Mouse (Mus musculus) urinary bladder, postnatal 10 days (tissue): ENCODE results near the gene Rrp12.
"Not testable (repeated sequence)": the region's sequence is repeated elsewhere in the genome, so short reads cannot be mapped to it uniquely, and the experiment has no call there.

Experiments used
- DNase-seq: peaks from one replicate; pipeline ENCODE4 v3.0.0; 2022; ENCODE audit warnings: low spot score

Gene Rrp12

DNA sequence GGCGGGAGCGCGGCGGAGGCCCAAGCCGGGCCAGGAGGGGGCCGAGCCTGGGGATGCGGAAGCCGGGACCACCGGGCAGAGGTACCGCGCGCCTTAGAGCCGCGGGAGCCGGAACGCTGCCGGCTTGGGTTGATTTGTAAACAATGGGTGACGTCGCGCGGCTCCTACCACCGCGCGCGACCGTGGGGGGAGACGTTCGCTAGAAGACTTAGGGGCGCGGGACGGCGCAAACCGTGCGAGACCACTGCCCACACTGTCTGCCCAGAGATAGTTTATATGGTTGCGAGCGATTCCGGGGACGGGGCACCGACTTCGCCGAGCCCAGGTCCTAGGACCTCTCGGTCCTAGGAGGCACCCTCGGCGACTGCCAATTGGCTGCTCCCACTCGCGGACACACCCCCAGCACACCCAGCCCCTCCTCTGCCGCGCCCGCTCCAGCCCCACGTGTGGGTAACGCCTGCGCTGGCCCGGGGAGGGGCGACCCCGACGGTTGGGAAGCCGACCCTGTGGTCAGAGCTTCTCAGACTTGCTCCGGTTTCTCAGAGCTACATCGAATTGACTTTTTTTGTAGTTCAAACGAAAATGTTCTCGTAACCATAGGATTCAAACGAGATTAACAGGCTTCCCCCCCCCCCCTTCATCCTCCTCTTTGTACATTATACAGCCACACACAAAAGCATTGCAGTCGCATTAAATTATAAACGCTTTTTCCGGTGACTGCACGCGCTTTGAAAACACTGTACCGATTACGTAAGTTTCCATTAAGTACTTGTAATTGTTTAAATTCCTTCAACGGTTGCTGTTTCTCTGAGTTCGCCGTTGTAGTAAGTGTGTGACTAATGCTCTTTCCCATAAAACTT, 47.8 kb downstream of the Rrp12 start, which contains the start of gene Frat2:
Frat2 (minus strand) TSS at position 141 of the 860 bp plus-strand sequence.
- DNase-seq: peak; percentile 52

DNA sequence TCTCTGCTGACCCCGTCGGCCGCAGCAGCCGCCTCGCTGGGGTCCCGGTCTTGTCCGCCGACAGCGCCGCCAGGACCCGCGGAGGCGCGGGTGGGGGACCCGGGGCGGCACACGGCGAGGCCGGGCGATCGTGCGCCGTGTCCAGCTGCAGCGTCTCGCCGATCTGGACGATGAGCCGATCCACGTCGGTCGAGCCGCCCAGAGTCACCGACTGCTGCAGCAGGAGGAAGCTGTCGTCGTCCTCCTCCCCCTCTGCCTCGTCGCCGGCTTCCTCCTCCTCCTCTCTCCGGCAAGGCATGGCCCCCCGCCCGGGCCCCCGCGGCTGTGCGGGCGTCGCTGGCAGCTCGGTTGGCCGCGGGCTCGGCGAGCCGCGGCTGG, 48.4 kb downstream of the Rrp12 start:
- DNase-seq: not testable (repeated sequence)

DNA sequence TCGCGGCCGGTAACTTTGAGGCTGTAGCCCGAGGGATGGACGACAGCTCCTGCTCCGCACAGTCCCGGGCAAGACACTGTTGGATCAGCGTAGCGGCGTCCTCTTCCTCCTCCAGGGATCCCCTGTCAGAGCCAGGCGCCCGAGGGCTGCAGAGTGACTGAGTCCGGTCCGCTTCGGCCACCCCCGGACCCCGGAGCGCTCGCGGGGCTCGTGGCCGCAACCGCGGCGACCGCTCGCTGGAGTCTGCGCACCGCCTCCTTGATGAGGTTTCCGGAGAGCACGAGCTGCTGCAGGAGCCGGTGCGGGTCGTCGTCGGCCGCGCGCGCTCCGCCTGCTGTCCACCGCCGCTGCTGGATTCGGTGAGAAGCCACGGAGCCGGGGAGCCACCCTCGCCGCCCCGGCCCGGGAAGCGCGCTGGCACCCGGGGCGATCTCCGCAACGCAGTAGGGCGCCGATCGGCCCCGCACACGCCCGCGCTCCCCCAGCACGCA, 48.8 kb downstream of the Rrp12 start:
- DNase-seq: no peak

DNA sequence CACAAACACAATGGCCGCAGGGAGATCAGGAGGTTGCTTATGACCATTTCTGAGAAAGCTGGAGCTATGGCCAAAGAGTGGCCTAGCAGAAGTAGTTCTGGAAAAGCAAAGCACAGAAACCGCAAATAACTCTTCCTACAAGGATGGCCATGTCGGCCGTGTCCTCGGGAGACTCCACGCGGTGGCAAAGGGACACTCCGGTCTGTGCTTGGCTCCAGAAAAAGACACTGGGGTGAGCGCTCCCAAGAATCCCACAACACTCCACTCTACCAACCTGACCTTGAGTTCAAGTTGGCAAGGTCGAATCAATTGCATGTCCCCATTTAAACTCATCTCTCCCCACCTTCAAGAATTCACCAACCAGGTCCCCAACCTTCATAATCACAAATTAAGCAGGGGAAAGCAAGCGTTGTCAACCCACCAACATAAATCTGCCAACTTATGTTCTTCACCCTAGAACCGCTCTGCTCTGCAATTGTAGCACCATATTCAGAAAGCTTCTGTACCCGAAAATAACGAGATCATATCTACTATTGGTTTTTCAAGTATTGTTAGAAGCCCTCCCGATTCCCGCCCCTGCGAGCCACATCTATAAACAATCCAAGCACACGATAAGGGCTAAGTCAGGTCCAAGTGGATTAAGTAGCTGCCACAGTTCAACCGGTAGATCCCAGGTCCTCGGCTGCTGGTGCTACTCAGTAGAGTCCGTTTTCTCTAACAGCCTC, 49.4 kb downstream of the Rrp12 start:
- DNase-seq: no peak

DNA sequence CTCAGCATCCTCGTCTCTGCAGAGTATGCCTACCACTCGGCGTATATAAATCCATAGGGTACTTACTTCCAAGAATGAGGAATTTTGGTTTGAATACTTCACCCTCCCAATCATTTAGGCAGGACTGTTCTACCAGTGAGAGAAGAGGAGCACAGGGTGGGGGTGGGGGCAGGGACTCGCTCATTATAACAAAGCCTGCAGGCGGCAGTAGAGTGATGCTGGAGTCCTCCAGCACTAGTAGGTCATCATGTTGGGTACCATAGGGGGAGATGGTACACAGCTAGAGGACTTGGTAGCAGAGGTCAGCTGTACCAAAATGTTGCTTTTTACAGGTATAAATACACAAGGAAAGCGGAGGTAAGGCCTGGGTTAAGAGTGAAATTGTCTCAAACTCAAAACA, 51.6 kb downstream of the Rrp12 start:
- no peak for DNase-seq

DNA sequence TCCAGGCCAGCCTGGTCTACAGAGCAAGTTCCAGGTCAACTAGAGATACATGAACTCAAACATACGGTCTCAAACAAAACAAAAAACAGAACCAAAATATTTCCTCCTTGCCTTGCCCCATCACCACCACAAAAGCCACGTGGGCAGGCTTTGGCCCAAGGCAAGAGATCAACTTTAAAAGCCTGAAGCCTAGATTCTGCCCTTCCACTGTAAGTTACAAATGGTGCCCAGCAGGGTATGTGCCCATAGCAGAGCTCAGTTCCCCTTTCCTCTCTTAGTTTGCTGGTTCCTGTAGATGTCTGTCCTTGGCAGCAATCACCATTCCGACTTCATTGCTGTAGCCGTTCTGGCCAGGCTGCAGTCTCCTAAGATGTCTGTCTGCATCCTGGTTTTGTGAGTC, 53.3 kb downstream of the Rrp12 start:
- no peak for DNase-seq

DNA sequence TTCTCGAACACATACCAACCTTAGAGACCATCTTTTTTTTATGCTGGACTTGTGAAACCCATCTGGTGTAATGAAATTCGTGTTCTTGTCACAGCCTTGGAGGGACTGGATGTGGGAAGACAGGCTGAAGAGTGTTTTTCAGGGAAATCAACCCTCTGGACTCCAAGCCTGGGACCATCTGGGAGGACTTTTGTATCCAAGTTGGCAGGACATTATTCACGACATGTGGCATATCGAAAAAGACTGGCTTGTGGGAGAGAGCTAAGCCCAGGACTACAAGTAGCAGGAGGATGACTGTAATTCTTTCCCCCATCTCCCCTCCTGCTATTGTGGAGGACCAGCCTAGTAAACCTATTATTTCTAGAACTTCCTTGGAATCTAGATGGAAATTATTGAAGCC, 53.8 kb downstream of the Rrp12 start:
- no peak for DNase-seq

DNA sequence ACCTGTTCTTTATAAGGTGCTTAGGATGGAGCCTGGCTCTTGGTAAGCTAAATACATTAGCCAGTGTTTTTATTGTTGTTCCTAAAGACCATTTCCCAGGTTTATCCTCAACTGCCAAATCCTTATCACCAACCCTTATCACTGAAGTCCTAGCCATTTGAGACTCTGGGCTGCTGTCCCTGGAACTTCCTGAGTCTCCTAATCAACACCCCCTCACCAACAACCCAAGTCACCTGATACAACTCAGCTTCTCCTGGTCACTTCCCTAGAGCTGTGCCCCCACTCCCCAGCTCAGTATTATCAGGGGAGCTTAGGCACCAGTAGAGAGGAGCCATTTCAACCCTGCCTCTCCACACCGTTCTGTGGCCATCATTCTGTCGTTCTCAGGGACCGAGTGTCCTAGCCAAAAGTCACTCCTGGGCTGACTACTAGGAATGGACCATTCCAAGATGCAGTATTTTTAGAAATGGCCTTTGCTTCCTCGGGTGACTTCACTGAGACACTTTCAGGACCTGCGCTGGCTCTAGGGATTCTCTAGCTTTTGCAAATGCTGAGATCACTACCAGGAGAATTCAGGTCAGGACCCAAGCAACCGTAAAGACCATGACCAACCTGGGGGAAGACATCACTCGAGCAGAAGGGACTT, 54.7 kb downstream of the Rrp12 start:
- no peak for DNase-seq

DNA sequence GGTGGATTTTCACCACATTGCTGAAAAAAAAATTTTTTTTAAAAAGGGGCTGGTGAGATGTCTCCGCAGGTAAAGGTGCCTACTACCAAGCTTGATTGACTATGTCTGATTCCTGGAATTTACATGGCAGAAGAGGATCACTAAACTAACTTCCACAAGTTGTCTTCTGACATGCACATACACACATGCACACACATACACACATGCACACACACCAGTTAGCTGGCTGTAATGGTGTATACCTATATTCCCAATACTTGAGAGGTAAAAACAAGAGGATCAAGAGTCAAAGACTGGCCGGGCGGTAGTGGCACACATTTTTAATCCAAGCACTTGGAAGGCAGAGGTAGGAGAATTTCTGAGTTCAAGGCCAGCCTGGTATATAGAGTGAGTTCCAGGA, 56.3 kb downstream of the Rrp12 start:
- no peak for DNase-seq

DNA sequence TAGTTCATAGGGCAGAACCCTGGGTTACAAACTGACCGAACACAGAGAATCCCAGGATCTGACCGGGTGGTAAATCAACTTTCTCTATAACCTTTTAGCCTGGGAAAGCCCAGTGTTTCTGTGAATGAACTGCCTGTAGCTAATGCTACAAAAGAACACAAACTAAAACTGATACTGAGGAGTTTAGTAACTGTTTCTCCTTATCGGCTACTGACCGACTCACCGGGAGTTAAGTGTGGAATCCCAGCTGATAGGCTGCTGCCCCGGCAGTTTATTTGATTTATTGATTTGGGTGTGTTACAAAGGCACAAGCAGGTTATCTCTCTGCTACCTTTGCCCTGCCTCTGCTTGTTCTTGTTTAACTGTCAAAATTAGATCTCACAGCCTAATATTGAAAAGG, 57.2 kb downstream of the Rrp12 start:
- no peak for DNase-seq

DNA sequence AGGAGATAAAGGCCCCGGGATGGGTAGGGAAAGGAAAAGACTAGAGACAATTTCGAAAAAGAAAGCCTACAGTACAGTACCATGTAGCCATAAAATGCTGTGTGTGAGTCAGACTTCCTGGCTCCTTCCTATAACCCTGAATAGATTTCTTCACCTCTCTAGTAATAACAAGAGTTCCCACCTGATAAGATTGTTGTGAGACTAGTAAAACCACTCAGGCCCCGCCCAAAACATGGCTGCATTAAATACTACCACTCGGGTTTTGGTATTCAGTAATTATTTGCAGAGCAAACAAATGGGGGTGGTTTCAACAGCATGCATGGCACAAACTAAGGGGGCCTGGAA, 58.1 kb downstream of the Rrp12 start:
- no peak for DNase-seq

DNA sequence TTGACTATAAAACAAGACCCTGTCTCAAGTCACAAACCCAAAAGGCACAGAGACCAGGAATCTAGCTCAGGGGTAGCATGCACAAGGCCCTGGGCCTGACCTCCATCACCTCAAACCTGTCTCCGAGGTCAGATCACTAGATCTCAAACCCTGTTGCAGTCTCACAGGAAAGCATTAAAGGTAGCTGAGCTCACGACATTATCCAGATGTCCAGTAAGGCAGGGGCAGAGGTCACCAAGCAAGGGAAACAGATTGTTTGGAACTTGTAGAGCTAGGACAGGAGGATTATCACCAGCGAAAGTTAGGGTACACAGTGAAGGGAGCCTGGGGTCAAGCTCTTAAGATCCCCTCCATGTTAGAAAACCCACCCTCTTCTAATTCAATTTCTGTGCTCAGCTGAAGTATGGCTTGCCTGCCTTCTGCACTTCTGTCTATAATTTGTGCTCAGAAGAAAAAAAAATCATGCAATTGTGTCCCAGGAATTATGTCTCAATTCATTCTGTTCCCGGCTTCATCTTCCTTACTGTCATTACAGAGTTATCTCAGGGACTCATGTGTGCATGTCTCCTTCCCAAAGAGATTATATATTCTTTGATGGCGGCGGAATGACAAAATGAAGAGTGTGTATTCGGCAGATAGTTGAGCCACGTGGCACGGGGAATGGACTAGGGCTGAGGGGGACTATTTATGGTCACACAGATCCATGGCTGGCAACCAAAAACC, 58.6 kb downstream of the Rrp12 start:
- no peak for DNase-seq

DNA sequence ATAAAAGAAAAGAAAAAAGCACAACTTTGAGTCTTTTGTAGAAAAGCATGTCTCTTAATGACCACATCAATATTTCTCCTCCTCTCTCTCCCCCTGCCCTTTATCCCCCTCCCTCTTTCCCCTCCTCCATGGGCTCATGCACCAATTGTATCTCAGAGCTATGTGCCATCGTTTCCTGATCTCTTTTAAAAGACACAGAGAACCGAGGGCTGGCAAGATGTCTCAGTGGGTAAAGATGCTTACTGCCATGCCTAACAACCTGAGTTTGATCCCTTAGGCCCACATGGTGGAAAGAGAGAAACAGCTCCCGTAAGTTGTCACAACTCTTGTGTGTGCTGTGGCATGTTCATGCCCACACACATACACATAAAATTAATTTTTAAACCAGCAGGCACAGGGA, 59.3 kb downstream of the Rrp12 start:
- no peak for DNase-seq

DNA sequence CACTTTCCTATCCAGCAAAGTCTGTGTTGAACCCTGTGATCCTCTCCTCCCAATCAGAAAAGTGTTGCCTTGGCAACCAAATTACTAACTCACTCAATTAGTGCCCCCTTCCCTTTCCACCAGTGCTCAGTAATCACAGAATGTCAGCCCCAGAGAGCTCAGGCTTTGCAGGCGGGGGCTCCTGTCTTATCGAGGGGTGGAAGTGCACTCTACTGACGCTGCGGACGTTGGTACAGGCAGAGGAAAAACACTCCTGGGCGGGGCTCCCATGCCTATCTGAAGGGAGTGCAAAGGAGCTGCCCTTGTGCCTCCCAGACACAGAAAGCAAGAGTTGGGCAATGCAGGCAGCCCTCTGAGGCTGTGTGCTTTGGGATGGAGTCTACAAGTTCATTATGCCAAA, 60.2 kb downstream of the Rrp12 start:
- DNase-seq: no peak

DNA sequence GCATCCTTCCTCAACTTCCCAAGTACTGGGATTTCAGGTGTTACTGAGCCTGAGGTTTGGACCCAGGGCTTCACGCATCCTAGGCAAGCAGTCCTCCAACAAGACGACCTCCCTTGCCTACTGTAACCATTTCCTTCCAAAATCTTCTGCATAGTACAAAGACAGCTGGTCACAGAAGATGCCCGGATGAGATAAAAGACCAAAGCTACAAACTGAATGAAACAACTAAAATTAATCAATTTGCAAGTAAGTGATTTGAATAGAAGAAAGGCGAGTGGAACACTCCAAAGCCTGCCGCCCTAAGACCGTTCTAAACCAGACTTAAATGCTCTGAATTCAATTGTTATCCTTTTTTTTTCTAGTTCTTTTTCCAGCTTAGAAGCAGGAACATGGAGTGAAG, 60.6 kb downstream of the Rrp12 start:
- no peak for DNase-seq

DNA sequence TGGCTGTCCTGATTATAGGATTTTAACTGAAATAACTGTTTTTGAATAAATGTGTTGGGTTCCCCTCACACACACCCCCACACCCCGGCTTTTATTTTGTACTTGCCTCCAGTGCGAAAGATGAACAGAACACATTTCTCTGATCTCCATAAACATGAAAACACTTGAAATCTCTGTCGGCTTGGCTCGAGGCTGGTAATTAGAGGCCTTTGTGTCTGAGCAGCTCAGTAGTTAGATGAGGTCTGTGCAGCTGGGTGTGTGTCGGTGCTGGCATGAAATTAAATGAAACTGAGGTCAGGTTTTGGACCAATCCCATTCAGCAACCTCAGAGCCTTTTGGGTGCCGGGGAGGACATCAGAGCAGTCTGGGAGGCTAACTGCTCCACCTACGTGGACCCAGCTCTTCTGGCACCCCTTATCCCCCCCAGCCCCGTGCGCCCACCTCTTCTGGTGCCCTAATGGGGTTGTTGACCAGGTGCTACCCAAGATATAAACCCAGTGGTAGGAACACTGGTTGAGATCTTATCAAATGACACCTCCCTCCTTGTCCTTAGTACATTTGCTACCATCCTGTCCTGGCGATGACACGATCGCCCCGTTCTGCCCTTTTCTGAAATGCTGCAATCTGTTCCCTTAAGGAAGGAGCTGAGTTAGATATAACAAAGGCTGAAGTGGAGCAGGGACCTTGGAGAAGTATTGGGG, 63.3 kb downstream of the Rrp12 start:
- no peak for DNase-seq

DNA sequence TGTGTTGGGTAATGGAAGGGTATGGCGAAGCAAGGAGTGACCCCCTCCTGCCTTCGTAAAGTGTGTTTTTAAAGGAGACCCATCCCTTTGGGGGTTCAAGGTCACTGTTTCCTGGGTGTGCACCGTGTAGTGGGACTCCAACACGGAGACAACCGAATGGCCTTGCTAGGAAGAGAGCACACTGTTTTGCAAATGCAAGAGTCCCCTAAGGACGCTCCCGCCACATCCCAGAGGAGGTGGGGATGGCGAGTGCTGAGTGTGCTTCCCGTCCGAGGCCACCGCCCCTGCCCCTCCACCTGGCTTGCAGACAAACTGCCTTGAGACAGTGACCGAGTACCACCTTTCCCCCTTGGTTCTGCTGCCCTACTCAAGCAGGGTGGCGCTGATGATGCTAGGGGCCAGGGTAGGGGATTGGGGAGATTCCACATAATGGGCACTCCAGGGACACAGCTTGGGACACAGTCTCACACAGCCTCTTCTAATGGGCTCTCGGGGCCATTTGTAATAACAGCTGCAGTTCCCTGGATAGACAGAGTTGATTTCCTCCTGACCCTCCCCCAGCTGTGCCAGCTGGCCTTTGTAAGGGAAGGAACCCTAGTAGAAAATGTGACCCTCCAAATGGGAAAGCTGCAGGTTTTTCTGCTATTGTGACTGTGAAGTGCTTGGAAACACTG, 64.1 kb downstream of the Rrp12 start:
- no peak for DNase-seq

DNA sequence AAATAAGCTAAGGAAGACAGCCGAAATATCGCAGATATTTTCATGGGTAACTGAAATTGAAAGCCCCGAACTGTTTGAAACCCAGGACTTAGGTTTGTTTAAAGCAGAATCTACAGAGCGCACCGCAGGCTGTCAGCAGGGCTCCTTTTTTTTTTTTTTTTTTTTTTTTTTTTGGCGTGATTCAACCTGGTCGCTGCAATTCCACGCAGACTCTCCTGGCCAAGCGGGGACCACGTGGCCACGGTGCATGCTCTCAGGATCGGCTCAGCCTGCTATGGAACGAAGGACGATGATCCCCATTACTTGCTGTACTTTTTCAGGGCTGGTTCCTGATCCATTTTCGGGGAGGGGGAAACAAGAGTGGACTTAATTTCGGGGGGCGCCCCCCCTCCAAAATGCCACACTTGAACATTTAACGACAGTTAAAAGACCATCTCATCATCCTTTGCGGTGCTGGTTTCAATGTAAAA, 64.8 kb downstream of the Rrp12 start:
- DNase-seq: no peak

DNA sequence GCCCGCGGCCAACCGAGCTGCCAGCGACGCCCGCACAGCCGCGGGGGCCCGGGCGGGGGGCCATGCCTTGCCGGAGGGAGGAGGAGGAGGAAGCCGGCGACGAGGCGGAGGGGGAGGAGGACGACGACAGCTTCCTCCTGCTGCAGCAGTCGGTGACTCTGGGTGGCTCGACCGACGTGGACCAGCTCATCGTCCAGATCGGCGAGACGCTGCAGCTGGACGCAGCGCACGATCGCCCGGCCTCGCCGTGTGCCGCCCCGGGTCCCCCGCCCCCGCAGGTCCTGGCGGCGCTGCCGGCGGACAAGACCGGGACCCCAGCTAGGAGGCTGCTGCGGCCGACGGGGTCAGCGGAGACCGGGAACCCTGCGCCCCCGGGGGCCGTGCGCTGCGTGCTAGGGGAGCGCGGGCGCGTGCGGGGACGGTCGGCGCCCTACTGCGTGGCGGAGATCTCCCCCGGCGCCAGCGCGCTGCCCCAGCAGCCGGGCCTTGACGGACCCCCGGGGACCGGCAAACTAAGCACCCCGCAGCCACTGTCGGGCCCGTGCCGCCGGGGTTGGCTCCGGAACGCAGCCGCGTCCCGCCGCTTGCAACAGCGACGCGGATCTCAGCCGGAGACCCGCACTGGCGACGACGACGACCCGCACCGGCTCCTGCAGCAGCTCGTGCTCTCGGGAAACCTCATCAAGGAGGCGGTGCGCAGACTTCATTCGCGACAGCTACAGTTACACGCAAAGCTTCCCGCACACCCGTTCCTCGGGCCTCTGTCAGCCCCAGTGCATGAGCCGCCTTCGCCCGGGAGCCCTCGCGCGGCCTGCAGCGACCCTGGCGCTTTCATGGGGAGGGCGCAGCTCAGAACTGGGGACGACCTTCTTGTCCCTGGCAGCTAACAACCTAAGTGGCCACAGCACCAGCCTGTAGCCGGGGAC, 65.6 kb downstream of the Rrp12 start:
- DNase-seq: no peak
